Comparison of ENCODE assay signal across 11 mouse cellular contexts in the genomic region with DNA sequence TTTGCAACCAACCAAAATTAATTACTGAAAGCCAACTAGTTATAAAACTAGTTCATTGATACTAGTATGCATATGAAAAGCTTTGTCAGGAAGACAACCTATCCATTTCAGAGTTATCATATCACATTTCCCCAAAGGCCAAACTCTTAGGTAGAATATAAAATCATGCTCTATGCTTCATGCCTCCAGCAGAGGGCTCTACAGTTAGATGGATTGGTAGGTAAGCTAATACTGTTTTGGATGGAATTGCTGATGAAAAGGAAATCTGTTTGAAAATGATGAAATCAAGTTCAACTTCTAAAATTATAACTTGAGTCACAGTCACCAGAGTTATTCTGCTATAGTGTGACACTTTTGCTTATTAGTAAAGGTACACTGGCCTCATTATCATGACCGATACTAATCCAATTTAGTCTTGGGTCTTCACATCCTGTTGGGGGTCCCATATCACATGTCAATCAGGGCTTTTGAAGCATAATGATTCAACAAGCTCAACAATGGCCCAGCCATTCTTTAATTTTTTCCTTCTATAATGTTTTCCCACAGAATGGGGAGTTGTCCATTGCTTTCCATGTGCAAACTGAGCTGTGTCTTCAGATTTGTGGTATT.
A peak's percentile ranks its signal among the peaks of the same experiment; 100 is the strongest.
DNase-seq lines count a peak whose midpoint lies in the region; ATAC-seq and TF ChIP-seq lines count a peak whose summit lies in the region.
"Had no signal": no experiment of that assay in that cellular context is flagged by ENCODE, and none has a peak within 500 bp of the region (broad histone marks: within the 10 kb centered on the region; RNA-seq: fewer than 3 reads in every experiment).

No protein-coding gene starts in this region.

- H3K4me1 ChIP-seq in heart, adult 2 months (ENCODE audit: control insufficient read depth, insufficient read depth, low read length): no peaks in the 10 kb centered on the region
- H3K4me1 ChIP-seq in midbrain, embryonic 12.5 days: no peaks in the 10 kb centered on the region
- no peaks in the 10 kb centered on the region for H3K4me1 ChIP-seq in midbrain, embryonic 13.5 days (replicated peaks)
- H3K4me1 ChIP-seq in forebrain, embryonic 16.5 days (replicated peaks; ENCODE audit: control insufficient read depth, insufficient read depth, low read length): no peaks in the 10 kb centered on the region
- H3K4me1 ChIP-seq: neural tube, embryonic 12.5 days had no signal

- H3K4me3 ChIP-seq in heart, adult 2 months: no peak overlapping the region
- H3K4me3 ChIP-seq in midbrain, embryonic 12.5 days: no peak overlapping the region
- H3K4me3 ChIP-seq in midbrain, embryonic 13.5 days (replicated peaks): no peak overlapping the region
- H3K4me3 ChIP-seq in forebrain, embryonic 16.5 days (replicated peaks; ENCODE audit: low read length): no peak overlapping the region
- H3K4me3 ChIP-seq: limb, embryonic 13.5 days; neural tube, embryonic 12.5 days had no signal

- no peak for TF ChIP-seq POLR2A in heart, adult 2 months (IDR thresholded peaks at IDR 0.05; ENCODE audit: insufficient read depth, low read depth, low read length)

- intact Hi-C loops in heart, adult 2 months (cut with DNase I): loop anchor here (1.0 kb wide), 1 partner anchor 418 kb away; no protein-coding TSS in a partner anchor
- intact Hi-C loops in heart, postnatal 14 days (cut with DNase I): no loop called here

- no peaks in the 10 kb centered on the region for H3K79me2 ChIP-seq in heart, adult 2 months (replicated peaks; ENCODE audit: control insufficient read depth, insufficient read depth, low read length)

- no peak overlapping the region for H3K9ac ChIP-seq in heart, adult 2 months (ENCODE audit: low read depth, low read length)
- H3K9ac ChIP-seq in midbrain, embryonic 12.5 days (replicated peaks): no peak overlapping the region
- H3K9ac ChIP-seq in midbrain, embryonic 13.5 days (replicated peaks): no peak overlapping the region
- no peak overlapping the region for H3K9ac ChIP-seq in forebrain, embryonic 16.5 days (replicated peaks; ENCODE audit: low read depth, low read length)
- H3K9ac ChIP-seq: limb, embryonic 13.5 days; neural tube, embryonic 12.5 days had no signal

- no peak overlapping the region for H3K4me2 ChIP-seq in midbrain, embryonic 12.5 days (replicated peaks)
- H3K4me2 ChIP-seq in midbrain, embryonic 13.5 days (replicated peaks): no peak overlapping the region
- no peak overlapping the region for H3K4me2 ChIP-seq in forebrain, embryonic 16.5 days (ENCODE audit: low read length)
- H3K4me2 ChIP-seq: limb, embryonic 13.5 days; neural tube, embryonic 12.5 days had no signal

- no peaks in the 10 kb centered on the region for H3K9me3 ChIP-seq in midbrain, embryonic 12.5 days
- H3K9me3 ChIP-seq in midbrain, embryonic 13.5 days: no peaks in the 10 kb centered on the region
- no peaks in the 10 kb centered on the region for H3K9me3 ChIP-seq in forebrain, embryonic 16.5 days (ENCODE audit: control insufficient read depth, low read length)
- H3K9me3 ChIP-seq: neural tube, embryonic 12.5 days had no signal

- no peaks in the 10 kb centered on the region for H3K36me3 ChIP-seq in heart, adult 2 months (ENCODE audit: control insufficient read depth, insufficient read depth, low read length)
- peaks cover 26% of the 10 kb centered on the region for H3K36me3 ChIP-seq in midbrain, embryonic 12.5 days
- peaks cover 49% of the 10 kb centered on the region for H3K36me3 ChIP-seq in midbrain, embryonic 13.5 days
- peaks cover 43% of the 10 kb centered on the region for H3K36me3 ChIP-seq in forebrain, embryonic 16.5 days (ENCODE audit: control insufficient read depth, insufficient read depth)

- TF ChIP-seq EP300 in heart, adult 2 months (IDR thresholded peaks at IDR 0.05; ENCODE audit: insufficient read depth, low read depth, low read length): no peak

- no peak for DNase-seq in heart, adult 2 months
- no peak for DNase-seq in heart, postnatal 14 days
- no peak for DNase-seq in testis, postnatal 10 days (ENCODE audit: low spot score)
- DNase-seq in ovary, postnatal 10 days (ENCODE audit: low spot score): no peak
- no peak for DNase-seq in yolk sac, embryonic 10.5 days (ENCODE audit: low spot score)
- DNase-seq: gastrocnemius, postnatal 25 days had no signal

- H3K27ac ChIP-seq in heart, adult 2 months: no peak overlapping the region
- no peak overlapping the region for H3K27ac ChIP-seq in midbrain, embryonic 12.5 days (replicated peaks)
- H3K27ac ChIP-seq in midbrain, embryonic 13.5 days: no peak overlapping the region
- no peak overlapping the region for H3K27ac ChIP-seq in forebrain, embryonic 16.5 days (ENCODE audit: low read length)
- H3K27ac ChIP-seq: limb, embryonic 13.5 days; neural tube, embryonic 12.5 days had no signal

- no peaks in the 10 kb centered on the region for H3K27me3 ChIP-seq in heart, adult 2 months (ENCODE audit: control insufficient read depth, insufficient read depth, low read length)
- no peaks in the 10 kb centered on the region for H3K27me3 ChIP-seq in midbrain, embryonic 12.5 days
- no peaks in the 10 kb centered on the region for H3K27me3 ChIP-seq in midbrain, embryonic 13.5 days
- H3K27me3 ChIP-seq in forebrain, embryonic 16.5 days (replicated peaks; ENCODE audit: control insufficient read depth, insufficient read depth, low read length): no peaks in the 10 kb centered on the region
- H3K27me3 ChIP-seq: limb, embryonic 13.5 days; neural tube, embryonic 12.5 days had no signal

- peak; percentile 72 for TF ChIP-seq CTCF in heart, adult 2 months (IDR thresholded peaks at IDR 0.05)

- whole genome bisulfite sequencing in heart, adult 2 months: 100% methylated on average over 1 of the region's 1 CpGs
- WGBS in midbrain, embryonic 12.5 days: 84% methylated on average over 1 of the region's 1 CpGs
- WGBS in midbrain, embryonic 13.5 days: 77% methylated on average over 1 of the region's 1 CpGs
- WGBS in forebrain, embryonic 16.5 days: 72% methylated on average over 1 of the region's 1 CpGs

- peak; percentile 64; the same call in 1 of the 2 replicates for ATAC-seq in midbrain, embryonic 12.5 days (ENCODE audit: low FRiP score, low read depth)
- no peak for ATAC-seq in midbrain, embryonic 13.5 days
- ATAC-seq in forebrain, embryonic 16.5 days: peak; percentile 69
